Mouse (Mus musculus) right cerebral cortex, adult 18-20 months (tissue): ENCODE measurements at regions not wholly inside any gene's neighbourhood (a gene's known extent, or its start where the extent isn't known, plus 50 kb on each side); places are given as distances from the start of the nearest gene placed in this dataset.
A peak's percentile ranks its signal among the peaks of the same experiment; 100 is the strongest.

Source experiments
- DNase-seq: peaks from one replicate; pipeline ENCODE4 v3.0.0; 2022; ENCODE audit warnings: mixed read lengths

DNA sequence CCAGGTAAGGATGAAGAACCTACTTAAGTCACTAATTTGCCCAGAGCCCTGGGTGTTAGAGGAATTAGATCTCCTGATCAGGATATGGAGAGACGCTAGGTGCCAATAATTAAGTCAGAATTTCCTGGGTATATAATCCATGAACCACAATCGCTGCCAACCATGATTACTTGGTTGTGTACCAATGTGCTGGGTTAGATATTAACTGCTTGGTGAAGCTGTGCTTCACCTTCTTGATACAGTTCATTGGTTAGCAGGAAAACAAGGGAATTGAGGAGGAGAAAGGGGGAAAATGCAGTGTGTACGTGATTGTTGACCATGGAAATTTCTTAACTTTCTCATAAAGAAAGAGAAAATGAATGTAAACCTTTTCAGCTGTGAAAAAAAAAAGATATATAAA lies 961.7 kb upstream of the Slc39a10 start:
- DNase-seq = no peak

- no peak for DNase-seq
These were observed 961.3 kb upstream of the Slc39a10 start for GRCm38 (mm10) chr1:47853911-47854310.

- no peak for DNase-seq
These were observed 948.2 kb upstream of the Slc39a10 start for GRCm38 (mm10) chr1:47840811-47841210.

GRCm38 (mm10) chr1:47834072-47834471 lies 941.4 kb upstream of the Slc39a10 start:
- DNase-seq = no peak

DNA sequence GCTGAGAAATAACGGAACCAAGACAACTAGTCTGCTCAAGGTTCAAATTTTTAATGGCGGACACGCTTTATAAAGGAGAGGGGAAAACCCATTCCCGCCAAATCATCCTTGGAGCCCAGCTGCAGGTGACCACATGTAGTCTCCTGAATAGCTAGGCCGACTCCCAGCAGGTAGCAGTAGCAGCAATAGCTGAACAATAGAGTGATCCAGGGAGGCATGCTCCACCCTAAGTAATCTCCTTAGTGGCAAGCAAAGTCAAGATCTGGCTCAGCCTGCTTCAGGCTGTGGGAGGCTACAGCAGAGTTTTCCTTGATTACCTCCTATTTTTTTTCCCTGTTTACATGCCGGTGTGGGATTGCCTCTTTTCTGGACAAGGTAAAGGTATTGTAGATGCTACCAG lies 934.6 kb upstream of the Slc39a10 start:
- DNase-seq = no peak

- peak; percentile 8 for DNase-seq
These were observed 916.9 kb upstream of the Slc39a10 start for GRCm38 (mm10) chr1:47809508-47809907.

GRCm38 (mm10) chr1:47794763-47795162 lies 902.1 kb upstream of the Slc39a10 start:
- DNase-seq = no peak
